Mouse (Mus musculus) midbrain, embryonic 16.5 days (tissue): Measurements from ENCODE around the gene Cbfa2t3. TPM values are rescaled to one million over a fixed set of nuclear protein-coding genes. Genes with fewer than 3 reads are reported as not detected.

Source experiments
- microRNA-seq: library from miRNA; unstranded; fragments of <30 nt; microRNA quantifications from one replicate; pipeline ENCODE4, GENCODE M21; 2017
- polyA plus RNA-seq: library from polyadenylated mRNA; unstranded; fragments of >200 nt; fragmentation: Nextera tagmentation; extraction: Ambion mirVana; gene quantifications from 2 replicates; pipeline ENCODE4 v1.2.1, GENCODE M21; 2015

The Cbfa2t3 gene
- polyA plus RNA-seq, 1 experiment from 2014 or later: 17.7 TPM

Small RNAs within 50 kb of the gene (microRNA-seq; reads per million reads assigned to microRNA genes)
- gene Mir6396: not detected

Other genes with a start within 250 kb of the Cbfa2t3 start
- not detected in 2 replicates for gene Snai3, start 238.4 kb downstream of the Cbfa2t3 start, polyA plus RNA-seq
- gene Rnf166, start 223.0 kb downstream of the Cbfa2t3 start, polyA plus RNA-seq: 35.0 and 36.4 TPM in 2 replicates
- 83.6 and 85.1 TPM in 2 replicates for gene Ctu2, start 223.0 kb downstream of the Cbfa2t3 start, polyA plus RNA-seq
- gene Piezo1, start 147.8 kb downstream of the Cbfa2t3 start, polyA plus RNA-seq: 1.8 and 2.0 TPM in 2 replicates
- gene Cdt1, start 131.1 kb downstream of the Cbfa2t3 start, polyA plus RNA-seq: 5.7 and 6.2 TPM in 2 replicates
- gene Aprt, start 122.2 kb downstream of the Cbfa2t3 start, polyA plus RNA-seq: 156 and 157 TPM in 2 replicates
- gene Galns, start 87.6 kb downstream of the Cbfa2t3 start, polyA plus RNA-seq: 8.4 and 8.9 TPM in 2 replicates
- gene Trappc2l, start 87.5 kb downstream of the Cbfa2t3 start, polyA plus RNA-seq: 93.8 and 101 TPM in 2 replicates
- not detected in 2 replicates for gene Pabpn1l, start 76.4 kb downstream of the Cbfa2t3 start, polyA plus RNA-seq
- 15.1 and 18.0 TPM in 2 replicates for gene Acsf3, start 76.4 kb upstream of the Cbfa2t3 start, polyA plus RNA-seq
- 2.2 and 2.9 TPM in 2 replicates for gene Cdh15, start 148.9 kb upstream of the Cbfa2t3 start, polyA plus RNA-seq